Mouse (Mus musculus) intestine, postnatal 0 days (tissue): ENCODE data around the gene Fate1. TPM values are rescaled to one million over a fixed set of nuclear protein-coding genes. Genes with fewer than 3 reads are reported as not detected.

Source experiments
- ATAC-seq: fragments of 200-750 bp; cut with Nextera tagmentation; 2 replicates; pipeline ENCODE4 v1.8.0; 2017; ENCODE audit warnings: mild to moderate bottlenecking, moderate TSS enrichment, moderate library complexity
- H3K27ac ChIP-seq: fragments of 300-500 bp; sonication (generic); 2 replicates; pipeline ENCODE4 v1.5.1; 2014; ENCODE audit warnings: mild to moderate bottlenecking, low read depth, low read length, moderate library complexity
- H3K27me3 ChIP-seq: fragments of 300-500 bp; sonication (generic); replicated peaks from 2 replicates; pipeline ENCODE4 v1.6.1; 2014; ENCODE audit warnings: low read length, mixed read lengths; ENCODE audit not compliant: control insufficient read depth, insufficient read depth
- H3K36me3 ChIP-seq: fragments of 300-500 bp; sonication (generic); 2 replicates; pipeline ENCODE4 v1.6.1; 2014; ENCODE audit warnings: mild to moderate bottlenecking, moderate library complexity; ENCODE audit not compliant: control insufficient read depth, insufficient read depth
- H3K4me1 ChIP-seq: fragments of 300-500 bp; sonication (generic); replicated peaks from 2 replicates; pipeline ENCODE4 v1.6.1; 2014; ENCODE audit warnings: antibody characterized with exemption, low read length, mixed read lengths; ENCODE audit not compliant: control insufficient read depth, insufficient read depth
- H3K4me2 ChIP-seq: fragments of 300-500 bp; sonication (generic); replicated peaks from 2 replicates; pipeline ENCODE4 v1.6.1; 2014; ENCODE audit warnings: low read depth, mild to moderate bottlenecking, moderate library complexity
- H3K4me3 ChIP-seq: fragments of 300-500 bp; sonication (generic); 2 replicates; pipeline ENCODE4 v1.5.1; 2014; ENCODE audit warnings: low read depth, low read length
- H3K9ac ChIP-seq: fragments of 300-500 bp; sonication (generic); 2 replicates; pipeline ENCODE4 v1.6.1; 2014; ENCODE audit warnings: mild to moderate bottlenecking, low read depth, low read length
- H3K9me3 ChIP-seq: fragments of 300-500 bp; sonication (generic); 2 replicates; pipeline ENCODE4 v1.6.1; 2016; ENCODE audit warnings: mixed run types; ENCODE audit not compliant: control insufficient read depth
- CTCF ChIP-seq: sonication (generic); IDR thresholded peaks from 2 replicates; pipeline ENCODE4 v1.5.1; 2016; ENCODE audit warnings: low read depth, mild to moderate bottlenecking, control low read depth, antibody characterized with exemption, moderate library complexity
- WGBS: fragments of 180-500 bp; shearing (Covaris S2); extraction: QIAGEN DNeasy Blood & Tissue Kit; methylation state at CpG from one replicate; pipeline ENCODE4 v1.1.7; 2014; 5-methylcytosine and 5-hydroxymethylcytosine counted together
- polyA plus RNA-seq: library from polyadenylated mRNA; unstranded; fragments of >200 nt; fragmentation: Nextera tagmentation; extraction: Ambion mirVana; gene quantifications from 2 replicates; pipeline ENCODE4 v1.2.1, GENCODE M21; 2015

Fate1 gene
- not detected in 2 replicates for polyA plus RNA-seq

DNA sequence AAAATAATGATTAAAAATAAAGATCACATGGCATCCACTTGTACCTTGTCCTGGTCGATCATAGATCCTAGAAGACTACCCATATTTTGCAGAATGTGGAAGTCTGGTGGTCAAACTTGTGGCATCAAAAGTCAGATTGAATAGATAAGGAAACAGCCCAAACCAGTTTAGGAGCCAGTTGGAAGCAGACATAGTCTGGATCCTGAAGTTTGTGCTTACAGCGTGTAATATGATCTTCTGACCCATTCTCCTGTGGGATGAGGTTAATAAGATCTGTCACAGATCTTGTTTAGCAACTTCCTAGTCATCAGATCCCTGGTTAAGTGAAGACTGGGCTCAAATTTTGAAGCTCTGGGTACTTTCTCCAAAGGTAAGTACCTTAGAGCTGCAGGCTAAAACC lies at the start of gene Fate1:
Fate1 (plus strand) TSS at position 301 of the 400 bp plus-strand sequence.
- no peaks in the 10 kb centered on the region for H3K4me1 ChIP-seq
- ATAC-seq: no peak
- H3K36me3 ChIP-seq: no peaks in the 10 kb centered on the region
- WGBS: 64% methylated on average over 2 of the region's 2 CpGs
- no peak for TF ChIP-seq CTCF
- H3K4me3 ChIP-seq: no peak within 1 kb of the TSS
- H3K9me3 ChIP-seq: no peaks in the 10 kb centered on the region
- no peak within 1 kb of the TSS for H3K4me2 ChIP-seq
- H3K27me3 ChIP-seq: no peaks in the 10 kb centered on the region
- H3K9ac ChIP-seq: no peak within 1 kb of the TSS
- H3K27ac ChIP-seq: no peak within 1 kb of the TSS

GRCm38 (mm10) chrX:71946631-71947030 lies 26.2 kb upstream of the Fate1 start:
- TF ChIP-seq CTCF: peak; percentile 77
- WGBS: 20% methylated on average over 3 of the region's 3 CpGs

DNA sequence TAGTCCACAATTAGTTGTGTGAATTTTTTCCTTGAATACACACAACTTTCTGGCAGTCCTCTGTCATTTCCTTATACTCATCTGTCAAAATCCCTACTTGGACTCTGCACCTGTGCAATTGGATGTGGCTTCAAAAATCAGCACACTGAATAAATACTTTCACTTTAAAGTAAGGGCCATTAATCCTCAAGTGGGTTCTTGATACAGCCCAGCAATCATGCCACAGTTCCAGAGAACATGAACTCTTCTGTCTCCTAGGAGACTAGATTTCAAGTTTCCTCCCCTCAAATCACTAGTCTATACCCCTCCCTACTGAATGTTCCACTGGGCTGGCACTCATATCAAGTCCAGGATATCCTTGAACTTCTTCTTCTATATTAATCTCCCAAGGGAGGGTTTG lies 14.4 kb upstream of the Fate1 start:
- Histone ChIP-seq H3K4me1 (no peaks in the 10 kb centered on the region), H3K27me3 (no peaks in the 10 kb centered on the region), H3K4me3 (no peak overlapping the region), H3K9me3 (no peaks in the 10 kb centered on the region), H3K36me3 (no peaks in the 10 kb centered on the region), H3K4me2 (no peak overlapping the region), H3K9ac (no peak overlapping the region), H3K27ac (no peak overlapping the region)
- ATAC-seq: no peak
- TF ChIP-seq CTCF: no peak

More at GRCm38 (mm10) chrX:71946631-71947030, 26.2 kb upstream of the Fate1 start:
- Histone ChIP-seq H3K36me3 (no peaks in the 10 kb centered on the region), H3K4me3 (no peak overlapping the region), H3K27ac (no peak overlapping the region), H3K9ac (no peak overlapping the region), H3K27me3 (no peaks in the 10 kb centered on the region), H3K4me1 (no peaks in the 10 kb centered on the region), H3K9me3 (no peaks in the 10 kb centered on the region), H3K4me2 (no peak overlapping the region)
- no peak for ATAC-seq

GRCm38 (mm10) chrX:71962073-71963051 lies 10.4 kb upstream of the Fate1 start, which contains the start of gene Prrg3:
TSS of gene Prrg3 (plus strand) at chrX:71962624.
- Histone ChIP-seq H3K9me3 (no peaks in the 10 kb centered on the region), H3K36me3 (no peaks in the 10 kb centered on the region), H3K4me3 (peak within 1 kb of the TSS; percentile 40), H3K4me1 (no peaks in the 10 kb centered on the region), H3K27ac (no peak within 1 kb of the TSS), H3K9ac (peak within 1 kb of the TSS; percentile 17), H3K4me2 (peak within 1 kb of the TSS; percentile 63), H3K27me3 (no peaks in the 10 kb centered on the region)
- TF ChIP-seq CTCF: no peak
- ATAC-seq: peak; percentile 22
- 25% methylated on average over 58 of the region's 72 CpGs for WGBS

- H3K36me3 ChIP-seq: no peaks in the 10 kb centered on the region
- H3K9me3 ChIP-seq: no peaks in the 10 kb centered on the region
- H3K9ac ChIP-seq: peak overlapping the region; percentile 11; the same call in 1 of the 2 replicates
- ATAC-seq: no peak
- peak overlapping the region; percentile 63 for H3K4me2 ChIP-seq
- no peaks in the 10 kb centered on the region for H3K4me1 ChIP-seq
- H3K27me3 ChIP-seq: no peaks in the 10 kb centered on the region
- WGBS: 49% methylated on average over 9 of the region's 9 CpGs
- no peak for TF ChIP-seq CTCF
- H3K4me3 ChIP-seq: peak overlapping the region; percentile 40
- H3K27ac ChIP-seq: no peak overlapping the region
These were observed 9.4 kb upstream of the Fate1 start for GRCm38 (mm10) chrX:71963275-71963912.

DNA sequence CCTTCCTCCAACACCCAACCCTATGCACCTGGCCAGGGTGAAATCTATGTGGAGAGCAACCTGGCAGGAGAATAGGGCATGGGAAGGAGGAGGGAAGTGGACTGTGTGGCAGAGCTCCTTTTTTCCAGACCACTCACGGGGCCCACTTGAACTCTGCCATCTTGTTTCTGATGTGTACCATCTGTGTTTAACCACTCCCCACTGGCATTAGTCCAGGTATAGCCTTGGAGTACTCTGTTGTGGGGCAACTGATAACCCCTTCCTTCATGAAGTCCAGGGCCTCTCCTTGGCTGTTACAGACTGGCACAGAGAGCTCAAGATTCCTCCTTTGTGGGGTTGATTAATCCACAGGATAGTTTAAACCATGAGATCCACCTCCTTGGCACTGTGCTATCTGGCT lies 4.6 kb upstream of the Fate1 start:
- H3K4me1 ChIP-seq: no peaks in the 10 kb centered on the region
- H3K27me3 ChIP-seq: no peaks in the 10 kb centered on the region
- no peak overlapping the region for H3K4me3 ChIP-seq
- 61% methylated on average over 1 of the region's 1 CpGs for WGBS
- no peaks in the 10 kb centered on the region for H3K36me3 ChIP-seq
- no peaks in the 10 kb centered on the region for H3K9me3 ChIP-seq
- TF ChIP-seq CTCF: no peak
- H3K4me2 ChIP-seq: no peak overlapping the region
- no peak overlapping the region for H3K9ac ChIP-seq
- no peak overlapping the region for H3K27ac ChIP-seq
- ATAC-seq: no peak
